Mouse (Mus musculus): ENCODE data around the gene Ip6k2. TPM values are rescaled to one million over a fixed set of nuclear protein-coding genes. Genes with fewer than 3 reads are reported as not detected.
A peak's percentile ranks its signal among the peaks of the same experiment; 100 is the strongest.

Ip6k2 gene
- total RNA-seq, 1 experiment from 2014 or later = 52.2 TPM

GRCm38 (mm10) chr9:108854241-108854696 is 70.7 kb downstream of the Ip6k2 start:
- ATAC-seq (replicated peaks; ENCODE audit: low read depth, poor library complexity, severe bottlenecking) = peak; percentile 88

- no peak for ATAC-seq (replicated peaks; ENCODE audit: low read depth, poor library complexity, severe bottlenecking)
Measured at GRCm38 (mm10) chr9:108855335-108855734, 71.7 kb downstream of the Ip6k2 start.

Other genes starting within 250 kb of the Ip6k2 start
- gene Impdh2, start 223.5 kb upstream of the Ip6k2 start, total RNA-seq (2017) = 317 and 371 TPM in 2 replicates
- 9.8 and 18.9 TPM in 2 replicates for gene Ndufaf3, start 216.4 kb upstream of the Ip6k2 start, total RNA-seq (2017)
- 37.7 and 38.8 TPM in 2 replicates for gene Dalrd3, start 213.9 kb upstream of the Ip6k2 start, total RNA-seq (2017)
- 22.0 and 29.5 TPM in 2 replicates for gene Wdr6, start 205.1 kb upstream of the Ip6k2 start, total RNA-seq (2017)
- gene P4htm, start 186.1 kb upstream of the Ip6k2 start, total RNA-seq (2017) = 0.39 and 1.1 TPM in 2 replicates
- 50.6 and 57.8 TPM in 2 replicates for gene Arih2, start 134.4 kb upstream of the Ip6k2 start, total RNA-seq (2017)
- 29.1 and 39.0 TPM in 2 replicates for gene Slc25a20, start 121.7 kb upstream of the Ip6k2 start, total RNA-seq (2017)
- 20.1 and 28.1 TPM in 2 replicates for gene Prkar2a, start 94.5 kb upstream of the Ip6k2 start, total RNA-seq (2017)
- 1.6 and 6.1 TPM in 2 replicates for gene Nckipsd, start 24.6 kb downstream of the Ip6k2 start, total RNA-seq (2017)
- 0.10 and 0.23 TPM in 2 replicates for gene Celsr3, start 42.5 kb downstream of the Ip6k2 start, total RNA-seq (2017)
- 1.3 and 1.8 TPM in 2 replicates for gene Slc26a6, start 69.5 kb downstream of the Ip6k2 start, total RNA-seq (2017)
- gene Tmem89, start 130.8 kb downstream of the Ip6k2 start, total RNA-seq (2017) = not detected in 2 replicates
- gene Uqcrc1, start 152.8 kb downstream of the Ip6k2 start, total RNA-seq (2017) = 173 and 182 TPM in 2 replicates
- 0.05 TPM in 1 of 2 replicates, not detected in the other for gene Col7a1, start 169.8 kb downstream of the Ip6k2 start, total RNA-seq (2017)
- not detected in 2 replicates for gene Ucn2, start 202.2 kb downstream of the Ip6k2 start, total RNA-seq (2017)
- gene Pfkfb4, start 208.0 kb downstream of the Ip6k2 start, total RNA-seq (2017) = 6.7 and 6.8 TPM in 2 replicates

All from common myeloid progenitor, adult 5-6 weeks (primary cell).